Mouse (Mus musculus): ENCODE measurements around the gene Pagr1b.

Gene Pagr1b

DNA sequence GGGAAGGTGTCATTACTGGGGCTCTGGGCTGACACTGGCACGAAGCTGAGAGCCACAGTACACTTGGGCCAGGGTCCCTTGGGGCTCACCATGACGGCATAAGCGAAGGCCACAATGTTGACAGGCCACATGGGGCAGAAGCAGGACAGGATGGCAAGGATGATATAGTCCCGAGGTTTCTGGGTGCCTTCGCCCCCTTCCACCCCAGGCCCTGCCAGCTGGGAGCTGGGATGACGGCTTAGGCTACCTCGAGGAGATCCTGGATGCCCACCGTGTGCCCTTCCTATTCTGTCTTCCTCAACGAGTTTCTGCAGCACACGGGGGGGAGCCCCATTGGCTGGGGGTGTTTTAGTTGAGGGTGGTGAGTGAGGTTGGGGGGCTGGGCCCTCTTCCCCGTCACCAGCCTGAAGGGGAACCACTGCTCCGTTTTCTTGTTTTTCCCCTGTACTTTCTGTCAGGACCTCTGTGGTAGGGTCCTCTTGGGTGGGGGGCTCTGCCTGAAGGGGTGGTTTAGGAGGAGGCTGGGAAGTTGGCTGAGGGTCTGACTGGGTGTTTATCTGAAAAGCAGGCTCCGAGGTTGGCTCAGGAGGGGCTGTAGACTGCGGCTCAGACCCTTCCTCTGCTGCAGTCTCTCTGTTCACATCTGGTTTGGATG is 3.1 kb upstream of the Pagr1b start:
- DNase-seq, result no peak

DNA sequence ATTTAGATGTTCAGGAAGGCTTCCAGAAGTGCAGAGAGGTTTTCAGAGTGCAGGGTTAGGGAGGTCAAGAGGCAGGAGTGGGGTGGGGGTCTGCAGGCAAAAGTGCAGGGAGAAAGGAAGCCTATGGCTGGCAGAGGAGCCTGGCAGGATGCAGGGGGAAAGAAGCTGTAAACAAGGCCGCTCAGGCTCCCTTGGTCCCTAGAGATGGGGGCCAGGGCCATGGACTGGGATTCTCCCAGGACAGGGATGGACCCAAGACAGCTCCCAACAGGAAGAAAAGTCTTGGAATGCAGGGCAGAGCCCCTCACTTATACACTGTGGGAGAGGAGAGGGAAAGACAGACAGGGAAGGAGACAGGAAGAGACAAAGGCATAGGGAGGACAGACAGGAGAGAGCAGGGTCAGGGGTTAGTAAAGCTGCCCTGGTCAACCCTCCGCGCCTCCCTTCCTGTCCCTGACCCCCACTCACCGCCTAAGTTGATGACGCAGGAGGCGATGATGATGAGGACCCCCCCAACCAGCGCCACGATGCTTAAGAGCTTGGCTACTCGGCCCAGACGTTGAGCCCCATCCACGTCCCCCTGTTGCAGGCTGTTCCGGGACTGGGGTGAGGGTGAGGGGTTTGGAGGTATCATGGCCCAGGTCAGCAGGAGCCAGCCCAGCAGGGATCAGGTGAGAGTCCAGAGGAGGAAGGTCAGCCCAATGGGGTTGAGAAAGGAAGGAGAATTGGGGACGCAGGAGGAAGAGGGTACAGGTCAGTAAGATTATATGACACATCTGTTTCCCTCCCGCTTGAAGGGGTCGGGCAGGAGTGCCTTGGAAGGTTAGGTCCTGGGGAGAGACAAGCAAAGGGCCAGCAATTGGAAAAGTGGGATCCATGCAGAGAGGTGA is 2.4 kb upstream of the Pagr1b start:
- no peak for DNase-seq

DNA sequence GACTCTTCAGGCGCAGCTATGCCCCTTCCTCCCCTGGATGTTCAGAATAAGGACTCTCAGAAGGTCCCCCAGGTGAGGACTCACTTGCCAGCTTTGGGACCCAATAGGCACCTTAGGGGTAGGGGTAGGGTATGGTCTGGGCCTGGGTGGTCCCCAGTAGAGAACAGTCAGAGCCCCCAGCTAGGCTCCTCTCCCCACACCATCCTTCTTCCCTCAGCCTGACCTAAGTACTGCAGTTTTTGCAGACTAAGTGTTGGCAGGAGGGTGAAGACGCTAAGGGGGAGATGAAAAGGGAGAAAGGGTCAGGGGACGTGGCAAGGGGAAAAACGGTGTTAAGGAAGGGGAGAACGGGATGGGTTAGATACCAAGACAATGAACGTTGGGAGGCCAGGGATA is 1.7 kb upstream of the Pagr1b start:
- no peak for DNase-seq

DNA sequence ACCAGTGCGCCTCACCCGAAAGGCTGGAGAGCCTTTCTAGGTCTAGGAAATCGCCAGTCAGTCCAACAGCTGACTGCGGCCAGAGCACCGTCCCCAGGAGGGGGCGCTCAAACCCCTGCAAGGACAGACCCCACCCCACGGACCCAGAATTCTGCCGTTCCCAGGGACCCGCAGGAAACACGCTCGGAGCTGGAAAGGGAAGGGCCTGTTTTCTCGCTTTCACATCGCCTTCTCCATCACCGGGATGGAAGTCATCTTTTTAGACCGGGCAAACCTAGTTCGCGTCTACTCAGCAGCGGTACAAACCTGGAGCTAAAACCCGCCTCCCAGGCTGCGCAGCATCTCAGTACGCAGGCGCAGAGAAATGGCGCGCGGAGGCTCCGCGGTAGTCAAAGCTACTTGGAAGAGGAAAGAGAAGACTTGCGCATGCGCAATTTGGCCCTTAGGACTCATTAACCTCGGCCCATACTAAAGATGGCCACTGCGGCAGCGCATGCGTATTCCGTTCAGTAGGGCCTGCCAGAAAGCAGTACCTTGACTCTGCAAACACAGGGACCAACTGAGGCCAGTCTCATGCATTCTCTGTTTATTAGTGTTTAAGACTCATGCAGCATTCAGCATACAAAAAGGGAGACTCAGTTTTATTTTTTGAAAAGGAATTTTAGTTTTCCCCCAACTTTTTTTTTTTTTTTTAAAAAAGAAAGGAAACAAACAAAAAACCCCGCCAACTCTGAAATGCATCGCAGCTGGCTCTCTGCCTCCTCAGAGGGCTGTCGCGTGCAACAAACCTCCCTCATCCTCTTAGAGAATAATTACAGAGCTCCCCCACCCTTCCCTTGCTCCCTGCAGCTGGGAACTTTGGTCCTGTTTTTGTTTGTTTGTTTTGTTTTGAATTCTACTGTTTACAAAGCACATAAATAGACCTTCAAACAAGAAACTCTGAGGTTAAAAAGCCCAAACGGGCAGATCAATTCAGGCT is 976 bp upstream of the Pagr1b start, which contains the start of gene Pagr1a:
TSS of gene Pagr1a (minus strand) at position 382 of the 979 bp plus-strand sequence.
- DNase-seq, result peak; percentile 97

DNA sequence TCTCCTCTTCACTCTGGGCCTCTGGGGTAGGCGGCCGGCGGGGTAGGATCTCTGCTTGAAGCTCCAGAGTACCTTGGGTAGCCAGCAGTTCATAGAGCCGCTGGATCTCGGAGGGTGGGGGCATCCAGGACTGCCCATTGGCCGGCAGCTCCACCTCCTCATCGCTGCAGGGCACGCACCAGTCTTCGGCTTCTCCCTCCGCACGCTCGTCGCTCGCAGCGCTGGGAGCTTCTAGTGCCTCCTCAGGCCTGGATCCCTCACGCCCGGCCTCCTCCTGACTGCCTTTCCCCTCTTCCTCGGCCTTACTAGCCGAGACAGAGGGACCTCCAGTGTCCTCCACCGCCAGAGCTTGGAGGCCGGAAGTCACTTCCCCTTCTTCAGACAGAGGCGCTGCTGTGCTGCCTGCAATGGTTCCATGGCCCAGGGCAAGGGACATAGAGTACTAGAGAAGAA is 228 bp upstream of the Pagr1b start:
- no peak for DNase-seq

DNA sequence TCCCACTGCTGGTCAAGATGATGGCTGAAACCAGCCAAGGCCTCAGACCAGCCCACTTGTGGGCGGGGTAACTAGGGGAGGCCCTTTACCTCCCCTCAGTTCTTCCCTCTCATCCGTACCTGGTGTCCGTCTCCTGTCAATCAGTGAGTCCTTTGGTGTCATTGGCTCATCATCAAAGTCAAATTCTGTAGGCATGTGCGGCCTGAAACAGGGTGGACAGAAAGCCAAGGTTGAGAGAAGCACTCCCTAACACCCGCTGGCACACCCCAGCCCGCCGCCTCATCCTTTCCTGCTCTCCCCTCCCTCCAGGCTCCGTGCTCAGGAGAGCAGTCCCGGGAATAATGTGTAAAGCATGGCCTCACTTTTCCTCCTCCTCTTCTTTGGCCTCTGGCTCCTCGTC is 203 bp downstream of the Pagr1b start:
- no peak for DNase-seq

DNA sequence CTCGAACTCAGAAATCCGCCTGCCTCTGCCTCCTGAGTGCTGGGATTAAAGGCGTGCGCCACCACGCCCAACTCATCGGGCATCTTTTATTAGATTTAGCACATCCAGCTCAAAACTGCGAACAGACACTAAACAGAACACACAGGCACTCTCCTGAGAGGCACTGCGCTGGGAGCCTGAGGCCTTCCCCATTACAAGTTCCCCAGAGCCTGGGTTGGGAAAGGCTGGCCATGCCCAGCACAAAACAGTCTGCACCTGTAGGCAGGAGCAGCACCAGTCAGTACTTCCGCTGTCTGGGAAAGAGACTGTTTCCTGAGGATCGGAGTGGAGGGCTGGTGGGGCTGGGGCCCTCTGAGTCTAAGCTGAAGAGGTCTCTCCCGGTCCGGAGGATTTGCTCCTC is 1.3 kb downstream of the Pagr1b start:
- no peak for DNase-seq

DNA sequence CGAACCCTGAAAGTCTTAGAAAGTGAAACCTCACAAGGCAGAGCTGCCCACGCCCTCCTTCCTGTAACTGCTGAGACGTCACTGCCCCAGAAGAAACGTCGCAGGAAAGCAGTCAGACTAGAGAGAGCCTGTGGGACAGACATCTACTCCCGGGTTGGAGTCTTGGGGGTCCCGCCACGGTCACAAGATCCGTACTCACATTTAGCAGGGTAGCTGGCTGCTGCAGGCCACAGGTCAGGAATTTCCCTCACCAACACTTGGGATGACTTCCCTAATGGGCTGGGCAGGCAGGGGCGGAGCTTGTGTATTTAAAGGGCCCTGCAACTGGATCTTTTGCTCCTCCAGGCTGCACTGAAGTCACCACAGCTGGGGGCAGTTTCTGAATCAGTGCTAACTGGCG is 2.0 kb downstream of the Pagr1b start, which contains the start of gene Mvp:
TSS of gene Mvp (minus strand) at position 302 of the 400 bp plus-strand sequence.
- DNase-seq, result peak; percentile 64

DNA sequence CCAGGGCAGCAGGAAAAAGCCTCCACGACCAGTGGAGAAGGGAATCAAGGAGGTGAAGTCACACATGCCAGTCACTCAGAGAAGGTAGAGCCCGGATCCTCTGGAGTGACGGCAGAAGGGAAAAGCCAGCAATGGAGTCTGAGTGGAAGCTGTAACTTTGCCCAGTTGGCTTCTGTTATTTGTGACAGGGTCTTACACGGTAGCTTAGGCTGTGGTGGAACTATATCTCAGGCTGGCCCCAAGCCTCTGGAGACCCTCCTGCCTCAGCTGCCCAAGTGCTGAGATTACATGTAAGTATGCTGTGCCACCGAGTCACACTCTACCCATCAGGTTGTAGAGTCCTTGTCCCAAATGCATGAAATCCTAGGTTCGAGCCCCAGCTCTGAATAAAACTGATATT is 2.9 kb downstream of the Pagr1b start:
- DNase-seq, result no peak

DNA sequence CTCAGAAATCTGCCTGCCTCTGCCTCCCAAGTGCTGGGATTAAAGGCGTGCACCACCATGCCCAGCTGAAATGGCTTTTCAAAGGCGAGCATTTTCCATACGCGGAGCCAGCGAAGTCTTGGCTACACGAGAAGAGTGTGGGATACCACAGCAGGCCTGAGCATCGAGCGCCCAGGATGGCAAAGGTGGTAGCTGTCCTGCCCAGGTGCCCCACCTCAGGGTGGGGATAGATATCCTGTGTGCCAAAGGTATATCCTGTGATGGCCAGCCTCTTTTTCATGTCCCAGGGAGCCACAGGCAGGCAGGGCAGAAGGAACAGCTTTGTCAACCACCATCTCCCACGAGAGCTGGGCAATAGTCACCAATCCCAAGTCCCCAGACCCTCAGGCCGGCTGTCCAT is 3.4 kb downstream of the Pagr1b start:
- DNase-seq, result no peak

DNA sequence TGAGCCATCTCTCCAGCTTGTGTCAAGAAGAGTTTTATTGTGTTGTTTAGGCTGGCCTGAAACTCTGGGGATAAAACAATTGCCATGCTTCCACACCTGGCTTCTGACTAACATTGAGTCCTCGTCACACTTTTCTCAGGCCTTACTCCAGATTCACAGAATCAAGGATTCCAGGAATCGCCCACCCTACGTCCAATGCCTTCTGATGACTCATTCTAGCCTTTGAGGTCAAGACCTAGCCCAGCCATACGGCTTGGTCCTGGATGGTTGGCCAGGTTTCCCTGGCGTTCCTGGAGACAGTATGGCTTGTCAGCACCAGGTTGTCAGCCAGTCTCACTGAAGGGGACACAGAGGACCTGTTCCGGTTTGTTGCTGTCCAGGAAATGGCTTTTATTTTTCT is 3.9 kb downstream of the Pagr1b start:
- no peak for DNase-seq

DNA sequence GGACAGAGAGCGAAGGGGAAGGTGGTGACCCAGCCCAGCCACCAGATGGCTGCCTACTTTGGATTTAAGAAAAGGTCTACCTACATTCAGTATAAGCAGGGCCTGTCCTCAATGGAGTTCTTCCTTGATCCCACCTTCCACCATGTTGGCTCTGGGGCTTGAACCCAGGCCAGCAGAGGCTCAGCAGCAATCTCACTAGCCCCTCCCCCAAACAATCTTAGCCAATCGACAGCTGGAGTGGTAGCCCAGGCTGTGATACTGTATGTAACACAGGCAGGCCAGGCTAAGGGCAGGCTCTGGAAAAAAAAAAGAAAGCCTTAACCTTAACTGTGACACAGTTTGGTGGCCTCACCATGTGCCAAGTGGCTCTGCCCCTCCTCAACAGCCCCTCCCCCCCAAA is 4.6 kb downstream of the Pagr1b start:
- no peak for DNase-seq

DNA sequence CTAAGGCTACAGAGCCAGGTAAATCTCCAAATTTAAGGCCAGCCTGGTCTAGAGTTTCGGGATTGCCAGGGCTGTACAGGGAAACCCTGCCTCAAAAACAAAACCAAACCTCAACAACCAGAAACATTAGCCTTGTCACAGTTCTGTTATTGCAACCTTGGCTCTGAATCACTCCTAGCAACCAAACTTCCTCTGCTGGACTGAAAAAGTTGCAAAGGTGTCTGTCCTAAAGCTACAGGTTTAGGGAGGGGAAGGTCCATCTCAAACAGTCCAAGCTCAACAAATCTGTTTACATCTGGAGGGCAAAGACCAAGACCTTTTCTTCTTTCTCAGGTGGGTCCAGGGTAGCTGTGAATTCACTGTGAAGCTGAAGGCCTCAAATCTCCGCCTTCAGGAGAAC is 5.2 kb downstream of the Pagr1b start:
- no peak for DNase-seq

DNA sequence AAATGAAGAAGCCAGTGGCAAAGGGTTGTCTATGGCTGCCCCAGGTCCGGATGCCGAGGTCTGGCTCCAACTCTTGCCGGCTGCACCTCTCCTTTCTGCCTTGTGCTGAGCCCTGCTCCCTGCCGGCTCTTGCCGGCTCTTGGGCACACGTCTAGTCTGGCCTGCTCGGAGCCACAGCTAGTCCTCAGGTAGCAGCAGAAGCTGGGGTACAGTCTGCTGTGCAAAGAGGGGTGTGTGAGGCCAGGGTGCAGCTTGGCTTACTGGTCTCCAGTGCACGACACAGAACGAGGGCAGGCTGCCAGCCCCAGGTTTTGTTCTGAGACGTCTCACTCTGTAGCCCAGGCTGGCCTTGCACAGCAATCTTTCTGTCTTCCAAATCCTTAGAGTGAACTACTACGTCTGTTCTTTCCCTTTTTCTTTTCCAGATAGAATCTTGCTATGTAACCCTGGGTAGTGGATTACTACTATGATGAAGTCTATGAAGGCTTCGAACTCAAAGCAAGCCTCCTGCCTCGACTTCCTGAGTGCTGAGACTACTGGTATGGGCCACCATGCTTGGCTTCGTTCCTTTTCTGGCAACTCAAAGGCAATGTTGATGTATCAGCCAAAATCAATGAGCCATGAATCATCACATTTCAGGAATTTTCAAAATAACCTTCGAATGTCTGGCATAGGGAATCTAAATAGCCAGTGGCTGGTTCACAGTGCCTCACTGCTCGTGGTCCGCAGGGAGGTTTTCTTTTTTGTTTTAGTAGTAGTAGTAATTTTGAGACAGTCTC is 6.8 kb downstream of the Pagr1b start:
- no peak for DNase-seq

DNA sequence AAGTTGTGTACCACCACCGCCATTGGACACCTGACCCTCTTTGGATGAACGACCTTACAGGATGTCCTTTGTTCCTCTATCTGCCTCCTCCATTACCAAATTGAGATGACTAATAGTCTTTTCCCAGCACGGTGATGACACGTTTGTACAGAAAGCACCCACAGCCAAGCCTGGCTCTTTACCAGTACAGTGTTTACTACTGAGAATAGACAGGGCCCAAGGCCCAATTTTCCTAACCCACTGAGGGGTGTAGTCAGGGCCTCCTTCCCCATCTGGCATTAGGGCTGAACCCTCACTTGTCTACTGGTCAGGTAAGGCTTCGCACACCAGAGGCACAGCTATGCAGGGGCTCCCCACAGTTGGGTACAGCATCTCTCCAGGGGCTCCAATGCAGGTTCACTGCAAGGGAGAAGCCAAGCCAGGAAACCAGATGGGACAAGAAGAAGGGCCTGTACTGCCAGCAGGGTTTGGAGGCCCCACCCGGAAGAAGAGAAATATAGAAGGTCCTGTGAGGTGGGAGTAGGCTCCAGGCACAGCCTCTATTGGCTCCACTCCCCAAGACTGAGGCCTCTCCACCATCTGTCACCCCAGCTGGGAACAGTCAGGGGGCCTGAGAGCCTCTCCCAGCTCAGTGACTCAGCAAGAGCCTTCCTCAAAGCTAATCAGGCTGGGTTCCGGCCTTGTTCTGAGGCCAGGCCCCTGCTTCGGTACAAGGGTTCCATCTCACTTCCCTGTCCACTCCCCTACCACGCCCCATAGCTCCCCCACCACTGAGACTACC is 7.9 kb downstream of the Pagr1b start:
- DNase-seq, result peak; percentile 41

DNA sequence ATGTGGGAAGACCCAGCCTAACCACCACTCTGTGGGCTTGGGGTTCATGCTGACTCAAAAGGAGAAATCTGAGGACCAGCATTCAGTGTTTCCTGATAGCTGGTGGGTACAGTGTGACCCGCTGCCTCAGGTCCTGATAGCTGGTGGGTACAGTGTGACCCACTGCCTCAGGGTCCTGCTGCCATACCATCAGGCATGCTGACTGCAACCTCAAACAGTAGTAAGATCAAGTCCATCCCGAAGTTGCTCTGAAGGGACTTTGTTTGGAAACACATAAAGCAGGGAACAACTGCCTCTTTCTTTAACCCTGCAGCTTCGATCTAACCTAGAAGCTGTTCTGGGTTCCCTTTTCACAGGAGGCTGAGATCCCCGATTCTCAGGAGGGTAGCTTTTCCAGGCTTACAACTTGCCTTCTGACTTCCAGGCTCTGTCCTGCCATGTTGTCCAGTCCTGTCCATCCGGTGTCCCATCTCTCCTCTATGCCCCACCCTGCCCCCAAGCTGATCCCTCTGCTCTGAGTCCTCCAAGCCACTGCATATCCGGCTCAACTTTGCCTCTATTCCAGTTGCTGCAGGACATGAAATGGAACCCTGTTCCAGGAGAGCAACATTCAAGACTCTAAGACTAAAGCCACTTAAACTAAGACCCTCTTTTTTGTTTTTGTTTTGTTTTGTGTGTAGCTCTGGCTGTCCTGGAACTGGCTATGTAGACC is 8.8 kb downstream of the Pagr1b start:
- DNase-seq, result no peak

DNA sequence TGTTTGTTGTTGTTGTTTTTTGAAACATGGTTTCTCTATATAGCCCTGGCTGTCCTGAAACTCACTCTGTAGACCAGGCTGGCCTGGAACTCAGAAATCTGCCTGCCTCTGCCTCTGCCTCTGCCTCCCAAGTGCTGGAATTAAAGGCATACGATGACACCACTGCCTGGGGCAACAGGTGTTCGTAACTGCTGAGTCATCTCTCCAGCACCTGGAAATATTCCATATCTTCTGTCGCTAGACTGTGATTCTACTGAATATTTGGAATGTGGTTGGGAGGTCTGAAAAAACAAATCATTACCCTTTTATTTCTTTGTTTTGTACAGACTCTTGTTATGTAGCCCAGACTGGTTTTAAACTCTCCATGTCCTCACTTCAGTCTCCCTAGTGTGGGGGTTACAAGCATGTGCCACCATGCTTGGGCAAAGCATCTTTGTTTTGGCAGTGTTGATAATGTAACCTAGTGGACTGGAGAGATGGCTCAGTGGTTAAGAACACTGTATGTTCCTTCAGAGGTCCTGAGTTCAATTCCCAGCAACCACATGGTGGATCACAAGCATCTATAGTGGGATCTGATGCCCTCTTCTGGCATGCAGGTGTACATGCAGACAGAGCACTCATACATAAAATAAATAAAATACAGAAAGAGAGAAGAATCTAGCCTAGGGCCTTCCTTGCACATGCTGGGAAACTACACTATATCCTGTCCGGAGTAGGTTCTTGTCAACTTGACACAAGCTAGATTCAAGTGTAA is 12.0 kb downstream of the Pagr1b start:
- DNase-seq, result no peak

DNA sequence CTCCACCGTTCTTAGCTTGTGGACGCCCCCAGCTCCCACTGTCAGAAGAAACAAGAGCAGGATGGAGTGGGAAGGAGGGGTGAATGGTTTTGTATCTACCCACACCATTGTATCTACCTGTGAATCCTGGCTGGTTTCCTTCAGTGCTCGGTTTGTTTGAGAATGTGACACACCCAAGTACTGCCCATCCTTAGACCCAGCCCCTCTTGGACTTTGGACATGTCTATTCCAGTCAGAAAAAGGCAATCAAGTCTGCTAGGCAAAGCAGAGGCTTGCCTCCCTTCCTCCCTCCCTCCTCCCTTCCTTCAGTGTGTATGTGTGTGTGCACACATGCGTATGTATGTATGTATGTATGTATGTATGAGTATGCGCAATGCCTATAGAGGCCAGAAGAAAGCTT is 12.7 kb downstream of the Pagr1b start:
- DNase-seq, result no peak

DNA sequence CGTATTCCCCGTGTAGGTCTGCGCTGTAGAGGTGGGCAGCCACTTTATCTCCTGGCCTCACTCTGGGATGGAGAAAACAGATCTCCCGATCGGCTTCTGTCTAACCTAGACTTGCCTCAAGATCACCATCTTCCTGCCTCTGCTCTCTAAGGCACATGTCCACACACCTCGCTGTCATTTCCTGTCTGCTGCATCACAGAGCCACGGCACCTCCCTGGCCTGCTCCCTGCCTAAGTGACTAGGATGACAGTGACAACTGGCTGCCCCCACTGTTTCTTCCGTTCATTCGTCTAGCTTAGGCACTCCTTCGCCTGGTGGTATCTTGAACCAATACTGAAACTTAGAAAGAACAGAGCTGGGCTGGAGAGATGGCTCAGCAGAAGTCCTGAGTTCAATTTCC is 16.7 kb downstream of the Pagr1b start:
- DNase-seq, result no peak

DNA sequence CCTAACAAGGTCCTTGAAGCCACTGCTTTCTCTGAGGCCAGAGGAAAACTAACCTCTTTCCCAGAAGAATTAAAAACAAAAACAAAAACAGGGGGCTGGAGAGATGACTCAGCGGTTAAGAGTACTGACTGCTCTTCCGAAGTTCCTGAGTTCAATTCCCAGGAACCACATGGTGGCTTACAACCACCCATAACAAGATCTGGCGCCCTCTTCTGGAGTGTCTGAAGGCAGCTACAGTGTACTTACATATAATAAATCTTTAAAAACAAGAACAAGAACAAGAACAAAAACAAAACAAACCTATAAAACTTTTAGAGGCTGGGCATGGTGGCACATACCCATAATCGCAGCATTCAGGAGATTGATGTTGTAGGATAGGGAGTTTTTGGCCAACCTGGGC is 19.8 kb downstream of the Pagr1b start:
- peak; percentile 57 for DNase-seq

Measured in thymus, postnatal 4 days (tissue).